Mouse (Mus musculus): Measurements from ENCODE around the gene Atg7.

DNA sequence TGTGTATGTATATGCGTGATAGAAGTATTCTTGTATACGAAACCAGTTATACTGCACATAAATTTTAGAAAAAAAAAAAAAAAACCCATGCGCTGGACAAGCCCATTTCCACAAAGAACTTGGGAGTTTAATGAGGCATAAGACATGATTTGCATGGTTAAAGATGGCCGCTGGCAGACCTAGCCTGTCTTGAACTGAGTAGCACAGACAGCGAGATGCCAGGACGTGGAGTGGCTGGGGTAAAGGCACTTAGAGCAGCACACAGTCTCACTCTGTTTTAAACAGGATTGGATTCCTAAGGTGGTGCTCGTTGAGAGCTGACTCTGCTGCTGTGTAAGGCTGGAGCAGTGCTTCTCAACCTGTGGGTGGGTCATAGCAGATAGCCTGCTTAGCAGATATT lies 192.4 kb downstream of the Atg7 start:
- TF ChIP-seq POLR2A (IDR thresholded peaks at IDR 0.05; ENCODE audit: insufficient read length, low read depth): no peak
- TF ChIP-seq USF1 (IDR thresholded peaks at IDR 0.05; ENCODE audit: low read depth): no peak
- TF ChIP-seq E2F4 (IDR thresholded peaks at IDR 0.05; ENCODE audit: insufficient read depth): no peak
- TF ChIP-seq MYOG (IDR thresholded peaks at IDR 0.05; ENCODE audit: control insufficient read depth in 1 of 3, insufficient read depth in 1 of 3, insufficient read length in 2 of 3, low read depth in 2 of 3): no peak
- no peak for TF ChIP-seq MYOD1 (IDR thresholded peaks at IDR 0.05; ENCODE audit: control insufficient read depth in 1 of 3, insufficient read length in 2 of 3, low read depth in 2 of 3)
- no peak for TF ChIP-seq POLR2AphosphoS2 (IDR thresholded peaks at IDR 0.05; ENCODE audit: insufficient read length, low read depth)
- TF ChIP-seq TCF12 (IDR thresholded peaks at IDR 0.05; ENCODE audit: insufficient read depth, poor library complexity, severe bottlenecking): no peak
- no peak for TF ChIP-seq CEBPB (IDR thresholded peaks at IDR 0.05; ENCODE audit: insufficient read depth, poor library complexity, severe bottlenecking)
- no peak for TF ChIP-seq TCF3 (IDR thresholded peaks at IDR 0.05; ENCODE audit: insufficient read length, low read depth)

Measured in myocyte (in vitro differentiated cells).